8 mouse cellular contexts compared by ENCODE assay signal in the genomic region with DNA sequence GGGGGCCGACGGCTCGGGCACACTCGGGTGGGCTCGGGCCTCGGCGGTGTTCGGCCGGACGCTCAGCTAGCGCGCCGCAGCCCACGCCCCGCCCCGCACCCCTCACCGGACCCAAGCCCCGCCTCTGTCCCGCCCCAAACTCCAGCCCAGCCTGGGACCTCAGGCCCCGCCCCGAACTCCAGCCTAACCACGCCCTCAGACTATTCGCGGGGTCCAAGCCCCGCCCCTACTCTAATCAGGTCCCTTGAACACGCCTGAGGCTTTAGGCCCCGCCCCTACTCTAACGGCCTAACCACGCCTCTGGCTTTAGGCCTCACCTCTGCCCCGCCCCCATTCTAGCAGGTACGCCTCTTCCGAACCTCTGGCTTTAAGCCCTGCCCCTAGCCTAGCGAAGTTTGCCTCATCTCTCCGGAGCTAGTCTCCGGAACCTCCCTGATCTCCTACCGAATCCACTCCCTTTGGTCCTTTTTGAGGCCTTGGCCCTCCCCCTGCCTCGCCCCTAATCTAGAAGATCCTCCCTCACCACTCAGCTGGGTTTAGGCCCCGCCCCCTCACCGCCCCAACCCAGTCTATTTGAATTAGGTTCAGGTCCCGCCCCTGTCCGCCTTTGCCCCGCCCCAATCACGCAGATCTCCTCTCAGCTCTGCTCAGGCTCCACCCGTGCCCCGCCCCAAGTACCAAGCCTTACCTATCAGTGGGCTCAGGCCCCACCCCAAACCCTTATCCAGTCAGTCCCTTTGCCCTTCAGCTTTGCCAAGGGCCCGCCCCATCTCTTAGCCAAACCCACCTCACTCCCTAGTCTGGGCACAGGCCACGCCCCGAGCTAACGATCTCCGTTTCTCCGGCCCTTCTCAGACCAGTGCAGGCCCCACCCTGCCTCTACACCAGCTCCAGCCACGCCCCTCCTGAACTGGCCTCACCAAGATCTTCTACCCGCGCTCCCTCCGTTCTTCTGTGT. TPM values are rescaled to one million over a fixed set of nuclear protein-coding genes. Genes with fewer than 3 reads are reported as not detected.
DNase-seq lines count a peak whose midpoint lies in the region; ATAC-seq lines count a peak whose summit lies in the region.

No protein-coding gene starts in this region.

- H3K4me1 ChIP-seq in hindbrain, embryonic 14.5 days (replicated peaks; ENCODE audit: control insufficient read depth, insufficient read depth, low read length) = peaks cover 7% of the 10 kb centered on the region; the same call in 1 of the 2 replicates

- peak overlapping the region; percentile 99 for H3K4me2 ChIP-seq in hindbrain, embryonic 14.5 days (replicated peaks)

- ATAC-seq in hindbrain, embryonic 14.5 days (ENCODE audit: low FRiP score) = peak; percentile 90

- H3K27ac ChIP-seq in hindbrain, embryonic 14.5 days = no peak overlapping the region

- under 1% methylated on average over 54 of the region's 55 CpGs for WGBS in hindbrain, embryonic 14.5 days

- peak; percentile 100 for DNase-seq in R1 (ENCODE audit: low read depth, low spot score)
- DNase-seq in cerebellum, postnatal 25 days = peak; percentile 97 to 99
- DNase-seq in frontal cortex, postnatal 25 days (ENCODE audit: low spot score in 2 of 2) = peak; percentile 84 to 91
- peak; percentile 87 for DNase-seq in hindbrain, embryonic 14.5 days (ENCODE audit: low spot score)
- peak; percentile 93 to 94 for DNase-seq in layer of hippocampus, postnatal 36 days
- DNase-seq in lung, postnatal 36 days = peak; percentile 100
- DNase-seq in retina, postnatal 1 day = peak; percentile 96
- DNase-seq in urinary bladder, adult 18-20 months (ENCODE audit: low spot score in 2 of 2) = peak; percentile 96 to 97

- H3K9me3 ChIP-seq in hindbrain, embryonic 14.5 days (ENCODE audit: control insufficient read depth, low read length) = no peaks in the 10 kb centered on the region

- peak overlapping the region; percentile 78 for H3K4me3 ChIP-seq in hindbrain, embryonic 14.5 days (replicated peaks; ENCODE audit: low read length)

- 0 out of 2 replicates have a peak, but pooled peaks cover 6% of the 10 kb centered on the region for H3K27me3 ChIP-seq in hindbrain, embryonic 14.5 days (ENCODE audit: control insufficient read depth, insufficient read depth, low read length)

- H3K36me3 ChIP-seq in hindbrain, embryonic 14.5 days (replicated peaks; ENCODE audit: control insufficient read depth, insufficient read depth) = peaks cover 8% of the 10 kb centered on the region; the same call in 1 of the 2 replicates

- peak overlapping the region; percentile 78 for H3K9ac ChIP-seq in hindbrain, embryonic 14.5 days

RNA-seq across cellular contexts. Expression of gene Garnl3, which starts 0.6 kb away (rescaled TPM):
- 67.2 and 67.5 TPM in 2 replicates for polyA plus RNA-seq in hindbrain, embryonic 14.5 days (2014; fragmentation: Nextera tagmentation; extraction: Ambion mirVana)
- total RNA-seq in layer of hippocampus, postnatal 36 days (2021) = 10 to 100 TPM; 30.9 to 39.9 TPM
